Mouse (Mus musculus): Measurements from ENCODE around the gene Inppl1.

The Inppl1 gene

GRCm38 (mm10) chr7:101844186-101844585 lies 6.2 kb upstream of the Inppl1 start:
- no peak for DNase-seq (ENCODE audit: low spot score in 2 of 2)

GRCm38 (mm10) chr7:101837154-101837605 lies 849 bp downstream of the Inppl1 start:
- peak in 1 of 2 experiments; percentile 46 for DNase-seq (ENCODE audit: low spot score in 2 of 2)

GRCm38 (mm10) chr7:101836271-101837153 lies 1.5 kb downstream of the Inppl1 start:
- peak; percentile 52 to 73 for DNase-seq (ENCODE audit: low spot score in 2 of 2)

GRCm38 (mm10) chr7:101835457-101836109 lies 2.4 kb downstream of the Inppl1 start:
- DNase-seq (ENCODE audit: low spot score in 2 of 2), result no peak

- no peak for DNase-seq (ENCODE audit: low spot score in 2 of 2)
Observed at GRCm38 (mm10) chr7:101834903-101835302, 3.1 kb downstream of the Inppl1 start.

- no peak for DNase-seq (ENCODE audit: low spot score in 2 of 2)
Observed at GRCm38 (mm10) chr7:101833916-101834584, 4.0 kb downstream of the Inppl1 start.

GRCm38 (mm10) chr7:101833352-101833751 lies 4.7 kb downstream of the Inppl1 start:
- DNase-seq (ENCODE audit: low spot score in 2 of 2), result no peak

GRCm38 (mm10) chr7:101832372-101832771 lies 5.7 kb downstream of the Inppl1 start:
- DNase-seq (ENCODE audit: low spot score in 2 of 2), result no peak

- DNase-seq (ENCODE audit: low spot score in 2 of 2), result no peak
Observed at GRCm38 (mm10) chr7:101831437-101831836, 6.6 kb downstream of the Inppl1 start.

GRCm38 (mm10) chr7:101830373-101830772 lies 7.7 kb downstream of the Inppl1 start:
- DNase-seq (ENCODE audit: low spot score in 2 of 2), result no peak

- no peak for DNase-seq (ENCODE audit: low spot score in 2 of 2)
Observed at GRCm38 (mm10) chr7:101823758-101824630, 14.0 kb downstream of the Inppl1 start.

GRCm38 (mm10) chr7:101822836-101823757 lies 14.9 kb downstream of the Inppl1 start:
- no peak for DNase-seq (ENCODE audit: low spot score in 2 of 2)

- peak in 1 of 2 experiments; percentile 49 for DNase-seq (ENCODE audit: low spot score in 2 of 2)
Observed at GRCm38 (mm10) chr7:101821571-101822501, 16.2 kb downstream of the Inppl1 start.

GRCm38 (mm10) chr7:101820295-101821030 lies 17.6 kb downstream of the Inppl1 start:
- DNase-seq (ENCODE audit: low spot score in 2 of 2), result no peak

- DNase-seq (ENCODE audit: low spot score in 2 of 2), result no peak
Observed at GRCm38 (mm10) chr7:101817861-101818401, 20.1 kb downstream of the Inppl1 start, which contains the start of gene Phox2a. Gene Phox2a (plus strand): TSS chr7:101818313.

GRCm38 (mm10) chr7:101777053-101777452 lies 61.0 kb downstream of the Inppl1 start:
- no peak for DNase-seq (ENCODE audit: low spot score in 2 of 2)

- DNase-seq (ENCODE audit: low spot score in 2 of 2), result no peak
Observed at GRCm38 (mm10) chr7:101772687-101773086, 65.3 kb downstream of the Inppl1 start.
